In the genomic region with DNA sequence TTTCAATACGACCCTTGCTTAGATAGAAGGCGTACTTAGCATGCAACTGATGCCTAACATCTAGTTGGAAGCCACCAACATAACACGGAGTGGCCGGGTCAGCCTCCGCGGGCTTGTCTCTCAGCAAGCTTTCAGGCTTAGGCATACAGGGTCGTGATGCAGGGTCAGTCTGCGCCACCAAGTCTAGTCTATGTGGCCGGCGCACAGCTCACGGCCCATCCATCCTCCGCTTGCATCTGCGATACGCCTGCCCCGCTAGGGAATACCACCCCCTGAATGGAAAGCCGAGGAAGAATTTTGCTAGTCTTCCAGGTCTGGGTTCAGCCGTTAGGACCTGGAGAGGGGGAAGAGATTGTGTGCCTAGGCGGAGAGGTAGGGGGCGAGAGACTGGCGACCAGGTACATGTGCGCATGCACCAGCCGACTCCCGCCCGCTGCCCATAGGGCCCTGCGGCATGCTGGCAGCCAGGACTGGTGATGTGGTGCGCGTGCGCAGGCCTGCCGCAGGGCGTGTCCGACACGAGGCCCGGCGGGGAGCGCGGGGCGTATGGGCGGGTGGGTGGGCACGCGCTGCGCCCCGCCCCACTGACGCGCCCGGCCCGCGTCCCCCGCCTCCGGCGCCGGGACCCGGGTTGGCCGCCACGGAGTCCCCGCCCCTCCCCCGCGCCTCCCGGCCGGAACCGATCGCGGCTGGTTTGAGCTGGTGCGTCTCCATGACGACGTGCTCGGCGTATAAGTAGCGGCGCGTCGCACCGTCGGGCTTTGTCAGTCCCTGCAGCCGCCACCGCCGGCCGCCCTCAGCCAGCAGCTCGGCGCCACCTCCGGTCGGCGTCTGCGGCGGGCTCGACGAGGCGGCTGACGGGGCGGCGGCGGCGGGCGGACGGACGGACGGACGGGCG, we compare ENCODE assay signal across 8 mouse cellular contexts. TPM values are rescaled to one million over a fixed set of nuclear protein-coding genes. Genes with fewer than 3 reads are reported as not detected.
DNase-seq lines count a peak whose midpoint lies in the region; ATAC-seq and TF ChIP-seq lines count a peak whose summit lies in the region.

Gene Odc1, plus strand, starts transcription at position 586 of the 898 bp plus-strand sequence.

- H3K4me1 ChIP-seq in heart, embryonic 11.5 days (ENCODE audit: control insufficient read depth, insufficient read depth, low read length): peaks cover 8% of the 10 kb centered on the region; the same call in 1 of the 2 replicates
- no peaks in the 10 kb centered on the region for H3K4me1 ChIP-seq in kidney, postnatal 0 days (replicated peaks; ENCODE audit: insufficient read depth, low read length)
- peaks cover 27% of the 10 kb centered on the region for H3K4me1 ChIP-seq in liver, embryonic 11.5 days (replicated peaks; ENCODE audit: control insufficient read depth, insufficient read depth, low read length)
- peaks cover 4% of the 10 kb centered on the region; the same call in 1 of the 2 replicates for H3K4me1 ChIP-seq in stomach, embryonic 14.5 days (ENCODE audit: control insufficient read depth, insufficient read depth, low read length)

- no peaks in the 10 kb centered on the region for H3K27me3 ChIP-seq in heart, embryonic 11.5 days (ENCODE audit: control insufficient read depth, insufficient read depth, low read length)
- H3K27me3 ChIP-seq in kidney, postnatal 0 days (ENCODE audit: insufficient read depth, low read length): no peaks in the 10 kb centered on the region
- H3K27me3 ChIP-seq in liver, embryonic 11.5 days (replicated peaks; ENCODE audit: control insufficient read depth, insufficient read depth, low read length): no peaks in the 10 kb centered on the region
- H3K27me3 ChIP-seq in stomach, embryonic 14.5 days (ENCODE audit: control insufficient read depth, insufficient read depth, low read length): no peaks in the 10 kb centered on the region

- peak within 1 kb of the TSS; percentile 92 for H3K9ac ChIP-seq in heart, embryonic 11.5 days (ENCODE audit: low read depth, low read length)
- H3K9ac ChIP-seq in kidney, postnatal 0 days (ENCODE audit: low read depth, low read length): peak within 1 kb of the TSS; percentile 76
- H3K9ac ChIP-seq in liver, embryonic 11.5 days (ENCODE audit: low read depth, low read length): peak within 1 kb of the TSS; percentile 99
- H3K9ac ChIP-seq in stomach, embryonic 14.5 days (replicated peaks; ENCODE audit: low read depth, low read length): peak within 1 kb of the TSS; percentile 86

- DNase-seq in B cell, adult 2 months: peak; percentile 100
- peak; percentile 99 for DNase-seq in brain, adult 2 months (ENCODE audit: low read depth, low spot score)
- peak; percentile 96 for DNase-seq in kidney, postnatal 0 days (ENCODE audit: low spot score)
- peak; percentile 98 for DNase-seq in liver, embryonic 11.5 days (ENCODE audit: low spot score)
- peak; percentile 99 for DNase-seq in naive thymus-derived CD4-positive, alpha-beta T cell, adult 2 months (ENCODE audit: low read depth)

- WGBS in heart, embryonic 11.5 days (ENCODE audit: insufficient replicate concordance): under 1% methylated on average over 69 of the region's 98 CpGs
- 1% methylated on average over 70 of the region's 98 CpGs for whole genome bisulfite sequencing in kidney, postnatal 0 days
- WGBS in liver, embryonic 11.5 days: under 1% methylated on average over 56 of the region's 98 CpGs
- WGBS in stomach, embryonic 14.5 days: under 1% methylated on average over 93 of the region's 98 CpGs

- H3K36me3 ChIP-seq in heart, embryonic 11.5 days (ENCODE audit: control insufficient read depth, insufficient read depth, low read length): peaks cover 18% of the 10 kb centered on the region
- H3K36me3 ChIP-seq in kidney, postnatal 0 days (ENCODE audit: insufficient read depth, low read length): peaks cover 17% of the 10 kb centered on the region; the same call in 1 of the 2 replicates
- H3K36me3 ChIP-seq in liver, embryonic 11.5 days (ENCODE audit: control insufficient read depth, insufficient read depth, low read length): peaks cover 24% of the 10 kb centered on the region
- H3K36me3 ChIP-seq in stomach, embryonic 14.5 days (ENCODE audit: control insufficient read depth, insufficient read depth, low read length): peaks cover 21% of the 10 kb centered on the region

- TF ChIP-seq CTCF in kidney, postnatal 0 days (IDR thresholded peaks at IDR 0.05; ENCODE audit: low read depth): peak; percentile 43; the same call in 1 of the 2 replicates

- H3K9me3 ChIP-seq in heart, embryonic 11.5 days (replicated peaks; ENCODE audit: control insufficient read depth, low read length): no peaks in the 10 kb centered on the region
- H3K9me3 ChIP-seq in kidney, postnatal 0 days (replicated peaks; ENCODE audit: low read length): no peaks in the 10 kb centered on the region
- no peaks in the 10 kb centered on the region for H3K9me3 ChIP-seq in liver, embryonic 11.5 days (ENCODE audit: control insufficient read depth, low read length)
- no peaks in the 10 kb centered on the region for H3K9me3 ChIP-seq in stomach, embryonic 14.5 days (ENCODE audit: control insufficient read depth, low read depth, low read length)

- peak within 1 kb of the TSS; percentile 82 for H3K4me2 ChIP-seq in heart, embryonic 11.5 days
- H3K4me2 ChIP-seq in kidney, postnatal 0 days (ENCODE audit: low read length): peak within 1 kb of the TSS; percentile 65
- H3K4me2 ChIP-seq in liver, embryonic 11.5 days: peak within 1 kb of the TSS; percentile 93
- H3K4me2 ChIP-seq in stomach, embryonic 14.5 days (replicated peaks; ENCODE audit: low read depth, low read length): peak within 1 kb of the TSS; percentile 53

- ATAC-seq in erythroblast, adult 5-6 weeks (replicated peaks; ENCODE audit: low FRiP score, poor library complexity, severe bottlenecking): peak; percentile 84
- ATAC-seq in heart, embryonic 11.5 days (replicated peaks; ENCODE audit: insufficient number of reproducible peaks, low FRiP score, low TSS enrichment): peak; percentile 98
- peak; percentile 98 for ATAC-seq in kidney, postnatal 0 days (replicated peaks; ENCODE audit: low FRiP score, low read depth)
- peak; percentile 94 for ATAC-seq in liver, embryonic 11.5 days (replicated peaks; ENCODE audit: low FRiP score)
- ATAC-seq in stomach, embryonic 14.5 days (ENCODE audit: insufficient number of reproducible peaks, insufficient read depth, low FRiP score, low read depth): peak; percentile 97

- peak within 1 kb of the TSS; percentile 89 for H3K4me3 ChIP-seq in heart, embryonic 11.5 days (ENCODE audit: low read depth, low read length)
- peak within 1 kb of the TSS; percentile 66 for H3K4me3 ChIP-seq in kidney, postnatal 0 days (replicated peaks; ENCODE audit: low read depth, low read length)
- peak within 1 kb of the TSS; percentile 99 for H3K4me3 ChIP-seq in liver, embryonic 11.5 days (ENCODE audit: low read depth, low read length)
- H3K4me3 ChIP-seq in stomach, embryonic 14.5 days (ENCODE audit: low read depth, low read length): peak within 1 kb of the TSS; percentile 86

- peak within 1 kb of the TSS; percentile 89 for H3K27ac ChIP-seq in heart, embryonic 11.5 days (ENCODE audit: low read depth, low read length)
- H3K27ac ChIP-seq in kidney, postnatal 0 days: peak within 1 kb of the TSS; percentile 91
- peak within 1 kb of the TSS; percentile 91 for H3K27ac ChIP-seq in liver, embryonic 11.5 days (ENCODE audit: low read depth, low read length)
- peak within 1 kb of the TSS; percentile 72 for H3K27ac ChIP-seq in stomach, embryonic 14.5 days (ENCODE audit: low read length)

RNA-seq across cellular contexts. Expression of gene Odc1, which starts in this region (rescaled TPM):
- 578 and 641 TPM in 2 replicates for total RNA-seq in erythroblast, adult 5-6 weeks (2015; ENCODE audit: low replicate concordance)
- total RNA-seq in erythroblast, adult 5-6 weeks (2017; ENCODE audit: low replicate concordance): 1,162 and 1,709 TPM in 2 replicates
- 158 and 159 TPM in 2 replicates for polyA plus RNA-seq in heart, embryonic 11.5 days (2014; fragmentation: Nextera tagmentation; extraction: Ambion mirVana)
- 149 and 153 TPM in 2 replicates for polyA plus RNA-seq in kidney, postnatal 0 days (2015; fragmentation: Nextera tagmentation; extraction: Ambion mirVana)
- polyA plus RNA-seq in liver, embryonic 11.5 days (2014; fragmentation: Nextera tagmentation; extraction: Ambion mirVana): 446 and 497 TPM in 2 replicates
- polyA plus RNA-seq in stomach, embryonic 14.5 days (2014; fragmentation: Nextera tagmentation; extraction: Ambion mirVana): 160 and 186 TPM in 2 replicates

Comparison
In these comparisons a context has a peak if more than half of its experiments do, and no peak if none do; other contexts are left out.
1. Peak in every context shown above with its lines: DNase-seq, ATAC-seq, H3K4me3 ChIP-seq and H3K27ac ChIP-seq.